Mouse (Mus musculus) spleen, adult 2 months (tissue): ENCODE results near the gene Ttll4. TPM values are rescaled to one million over a fixed set of nuclear protein-coding genes. Genes with fewer than 3 reads are reported as not detected.

Experiments used
- DNase-seq, 2 experiments: peaks; one replicate each; pipeline versions ENCODE4 v3.0.0 to v3.0.0-alpha.2; 2012 to 2021; ENCODE audit warnings: low spot score in 2 of 2, low read depth in 1 of 2
- H3K27ac ChIP-seq: fragments of 200-500 bp; 2 replicates; pipeline ENCODE4 v1.5.1; 2012; ENCODE audit warnings: low read length, inconsistent platforms; ENCODE audit not compliant: insufficient read depth
- H3K27me3 ChIP-seq: fragments of 200-500 bp; 2 replicates; pipeline ENCODE4 v1.6.1; 2012; ENCODE audit warnings: mild to moderate bottlenecking, moderate library complexity, low read length, inconsistent platforms; ENCODE audit not compliant: control insufficient read depth, insufficient read depth
- H3K36me3 ChIP-seq: fragments of 200-500 bp; 2 replicates; pipeline ENCODE4 v1.6.1; 2012; ENCODE audit warnings: mild to moderate bottlenecking, low read length, inconsistent platforms; ENCODE audit not compliant: control insufficient read depth, insufficient read depth
- H3K4me1 ChIP-seq: fragments of 200-500 bp; 2 replicates; pipeline ENCODE4 v1.6.1; 2011; ENCODE audit warnings: inconsistent platforms; ENCODE audit not compliant: control insufficient read depth, insufficient read depth, insufficient read length
- H3K4me3 ChIP-seq: fragments of 200-500 bp; 2 replicates; pipeline ENCODE4 v1.5.1; 2011; ENCODE audit warnings: mild to moderate bottlenecking, inconsistent platforms; ENCODE audit not compliant: insufficient read depth, insufficient read length; ENCODE audit errors: extremely low read depth
- CTCF ChIP-seq: fragments of 200-500 bp; IDR thresholded peaks from 2 replicates; pipeline ENCODE4 v1.5.1; 2011; ENCODE audit warnings: mild to moderate bottlenecking, inconsistent platforms; ENCODE audit not compliant: insufficient read depth, insufficient read length, insufficient replicate concordance; ENCODE audit errors: extremely low read depth
- POLR2A ChIP-seq: fragments of 200-500 bp; IDR thresholded peaks from 2 replicates; pipeline ENCODE4 v1.6.1; 2011; ENCODE audit warnings: low read depth, low read length, inconsistent platforms
- WGBS: fragments of 180-500 bp; shearing (Covaris S2); methylation state at CpG from one replicate; pipeline ENCODE4 v1.1.7; 2018; 5-methylcytosine and 5-hydroxymethylcytosine counted together
- polyA plus RNA-seq: library from polyadenylated mRNA; depleted of rRNA; stranded (reverse); fragments of >200 nt; gene quantifications from 2 replicates; pipeline ENCODE4 v1.2.3, GENCODE M21; 2012

Ttll4 gene
- polyA plus RNA-seq, 1 experiment = 10.4 TPM

DNA sequence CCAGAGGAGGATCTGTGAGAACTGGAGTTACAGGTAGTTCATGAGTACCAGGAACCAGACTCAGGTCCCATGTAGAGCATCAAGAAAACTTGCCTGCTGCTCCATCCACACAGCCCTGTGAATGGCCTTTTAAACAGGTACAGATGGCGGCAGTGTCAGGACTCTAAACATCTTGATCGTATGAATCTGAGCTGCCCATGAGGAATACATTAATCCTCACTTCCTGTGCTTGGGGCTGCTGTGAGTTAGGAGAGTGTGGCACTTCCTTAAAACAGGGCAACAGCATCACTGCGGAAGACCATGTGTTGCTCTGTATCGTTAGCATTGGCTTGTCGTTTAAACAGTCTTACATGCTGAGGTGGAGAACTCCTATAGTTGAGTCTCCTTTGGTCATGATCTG is 53.9 kb downstream of the Ttll4 start:
- TF ChIP-seq CTCF (no peak), POLR2A (no peak)
- DNase-seq = no peak
- no peaks in the 10 kb centered on the region for H3K27me3 ChIP-seq
- H3K27ac ChIP-seq = no peak overlapping the region
- peaks cover 10% of the 10 kb centered on the region for H3K4me1 ChIP-seq
- H3K36me3 ChIP-seq = no peaks in the 10 kb centered on the region
- peak overlapping the region; percentile 32; the same call in 1 of the 2 replicates for H3K4me3 ChIP-seq
- WGBS = 28% methylated on average over 5 of the region's 5 CpGs

GRCm38 (mm10) chr1:74715886-74716285 is 54.3 kb downstream of the Ttll4 start:
- 87% methylated on average over 6 of the region's 6 CpGs for WGBS
- Histone ChIP-seq H3K36me3 (no peaks in the 10 kb centered on the region), H3K4me3 (no peak overlapping the region), H3K27ac (no peak overlapping the region), H3K4me1 (peaks cover 10% of the 10 kb centered on the region), H3K27me3 (no peaks in the 10 kb centered on the region)
- TF ChIP-seq POLR2A (no peak), CTCF (no peak)
- DNase-seq = no peak

GRCm38 (mm10) chr1:74718113-74718512 is 56.6 kb downstream of the Ttll4 start:
- Histone ChIP-seq H3K4me1 (peaks cover 6% of the 10 kb centered on the region), H3K27me3 (no peaks in the 10 kb centered on the region), H3K36me3 (no peaks in the 10 kb centered on the region), H3K27ac (no peak overlapping the region), H3K4me3 (no peak overlapping the region)
- 92% methylated on average over 8 of the region's 8 CpGs for WGBS
- no peak for TF ChIP-seq CTCF
- TF ChIP-seq POLR2A = no peak
- no peak for DNase-seq

- DNase-seq = no peak
- Histone ChIP-seq H3K36me3 (no peaks in the 10 kb centered on the region), H3K4me3 (no peak overlapping the region), H3K4me1 (peaks cover 4% of the 10 kb centered on the region; the same call in 1 of the 2 replicates), H3K27me3 (no peaks in the 10 kb centered on the region), H3K27ac (no peak overlapping the region)
- WGBS = 90% methylated on average over 3 of the region's 3 CpGs
- TF ChIP-seq CTCF = no peak
Observed at GRCm38 (mm10) chr1:74719281-74719680, 57.7 kb downstream of the Ttll4 start.

DNA sequence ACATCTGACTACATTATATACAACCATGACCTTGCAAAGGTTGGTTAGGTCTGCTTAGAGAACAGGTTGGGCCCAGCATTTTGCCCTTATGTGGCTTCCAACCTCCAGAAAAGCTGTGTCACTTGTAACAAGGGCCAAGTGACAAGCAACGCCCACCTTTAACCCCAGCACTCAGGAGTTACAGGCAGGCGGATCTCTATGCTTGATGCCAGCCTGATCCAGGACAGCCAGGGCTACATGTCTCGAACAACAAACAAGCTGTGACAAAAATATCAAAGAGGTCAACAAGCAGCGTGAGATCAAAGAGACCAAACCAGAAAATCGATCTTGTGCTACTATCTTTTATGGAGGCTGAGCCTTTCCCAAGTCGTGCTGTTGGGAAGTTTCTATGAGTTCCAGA is 60.1 kb downstream of the Ttll4 start:
- Histone ChIP-seq H3K4me3 (no peak overlapping the region), H3K36me3 (no peaks in the 10 kb centered on the region), H3K27ac (no peak overlapping the region), H3K4me1 (no peaks in the 10 kb centered on the region), H3K27me3 (no peaks in the 10 kb centered on the region)
- 81% methylated on average over 6 of the region's 6 CpGs for WGBS
- no peak for TF ChIP-seq POLR2A
- no peak for TF ChIP-seq CTCF
- no peak for DNase-seq

DNA sequence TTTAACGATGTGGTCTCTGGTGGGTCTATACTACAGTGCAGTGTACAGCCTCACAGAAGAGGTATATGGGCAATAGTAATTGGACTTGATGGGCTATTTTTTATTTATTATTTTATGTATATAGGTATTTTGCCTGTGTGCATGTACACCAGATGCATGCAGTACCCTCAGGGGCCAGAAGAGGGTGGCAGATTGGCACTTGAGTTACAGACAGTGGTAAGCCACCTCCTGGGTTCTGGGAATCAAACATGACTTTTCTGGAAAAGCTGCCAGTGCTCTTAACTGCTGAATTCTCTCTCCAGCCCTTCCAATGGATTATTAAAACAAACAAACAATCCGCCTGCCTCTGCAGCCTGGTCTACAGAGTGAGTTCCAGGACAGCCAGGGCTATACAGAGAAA is 62.2 kb downstream of the Ttll4 start:
- WGBS = 93% methylated on average over 2 of the region's 2 CpGs
- Histone ChIP-seq H3K27me3 (no peaks in the 10 kb centered on the region), H3K36me3 (no peaks in the 10 kb centered on the region), H3K4me1 (no peaks in the 10 kb centered on the region), H3K4me3 (no peak overlapping the region), H3K27ac (no peak overlapping the region)
- no peak for DNase-seq
- TF ChIP-seq CTCF = no peak
- TF ChIP-seq POLR2A = no peak

DNA sequence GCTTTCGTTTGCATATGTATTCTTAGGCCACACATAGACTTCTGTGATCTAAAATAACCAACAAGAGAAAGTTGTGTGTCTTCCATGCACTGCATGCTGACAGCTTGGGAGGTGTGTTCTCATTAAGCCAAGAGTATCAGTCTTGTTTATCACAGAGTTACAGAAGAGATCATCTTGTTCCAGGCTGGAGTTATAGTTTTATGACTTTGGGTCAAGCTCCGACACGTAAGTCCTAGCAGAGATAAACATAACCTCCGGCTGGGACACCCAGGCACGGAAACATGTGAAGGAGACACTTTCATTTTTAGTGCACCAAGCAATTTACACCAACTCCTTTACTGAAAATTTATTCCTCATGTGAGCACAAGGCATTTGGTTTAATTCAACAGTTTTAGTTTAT is 64.6 kb downstream of the Ttll4 start:
- no peaks in the 10 kb centered on the region for H3K36me3 ChIP-seq
- no peaks in the 10 kb centered on the region for H3K27me3 ChIP-seq
- DNase-seq = no peak
- H3K4me3 ChIP-seq = no peak overlapping the region
- no peaks in the 10 kb centered on the region for H3K4me1 ChIP-seq
- H3K27ac ChIP-seq = no peak overlapping the region
- 83% methylated on average over 5 of the region's 5 CpGs for WGBS
- TF ChIP-seq CTCF (no peak), POLR2A (no peak)
